Mouse (Mus musculus): ENCODE measurements around the gene 4930412O13Rik. TPM values are rescaled to one million over a fixed set of nuclear protein-coding genes. Genes with fewer than 3 reads are reported as not detected.

Gene 4930412O13Rik
- polyA plus RNA-seq (2012; rRNA removed) = not detected in 2 replicates

DNA sequence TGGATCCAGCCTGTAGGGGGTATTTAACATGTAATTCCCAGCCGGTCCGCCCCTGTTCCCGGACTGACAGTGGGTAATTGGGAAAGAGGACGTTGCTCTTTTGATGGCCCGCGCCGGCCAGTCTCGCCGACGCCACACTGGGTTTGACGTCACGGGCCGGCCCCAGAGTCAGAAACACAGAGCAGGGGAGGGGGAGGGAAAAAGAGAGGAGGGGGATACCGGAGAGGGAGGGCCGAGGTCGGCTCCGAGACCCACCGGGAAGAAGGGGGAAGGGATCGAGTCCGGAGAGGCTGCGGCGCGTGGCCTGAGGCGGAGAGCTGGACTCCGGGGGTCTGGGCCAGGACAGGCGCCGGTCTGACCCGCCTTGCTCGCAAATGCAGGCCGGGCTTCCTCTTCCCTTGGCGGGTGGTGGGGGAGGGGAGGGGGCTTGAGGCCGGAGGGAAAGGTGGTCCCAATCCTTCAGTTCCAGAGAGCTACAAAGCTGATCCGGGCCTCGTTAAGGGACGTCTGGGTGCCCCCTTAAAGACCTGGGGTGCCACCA lies at the start of gene 4930412O13Rik:
Gene 4930412O13Rik, plus strand, starts transcription at position 202 of the 541 bp plus-strand sequence.
- no peak for TF ChIP-seq POLR2A (IDR thresholded peaks at IDR 0.05; ENCODE audit: extremely low read depth, insufficient read depth, low read length)
- no peak for TF ChIP-seq CTCF (IDR thresholded peaks at IDR 0.05; ENCODE audit: extremely low read depth, insufficient read depth, low read length)
- H3K4me3 ChIP-seq (ENCODE audit: insufficient read depth, low read length) = no peak within 1 kb of the TSS
- no peak within 1 kb of the TSS for H3K27ac ChIP-seq (ENCODE audit: insufficient read depth, low read length)
- no peaks in the 10 kb centered on the region for H3K4me1 ChIP-seq (ENCODE audit: control insufficient read depth, insufficient read depth, low read length)

DNA sequence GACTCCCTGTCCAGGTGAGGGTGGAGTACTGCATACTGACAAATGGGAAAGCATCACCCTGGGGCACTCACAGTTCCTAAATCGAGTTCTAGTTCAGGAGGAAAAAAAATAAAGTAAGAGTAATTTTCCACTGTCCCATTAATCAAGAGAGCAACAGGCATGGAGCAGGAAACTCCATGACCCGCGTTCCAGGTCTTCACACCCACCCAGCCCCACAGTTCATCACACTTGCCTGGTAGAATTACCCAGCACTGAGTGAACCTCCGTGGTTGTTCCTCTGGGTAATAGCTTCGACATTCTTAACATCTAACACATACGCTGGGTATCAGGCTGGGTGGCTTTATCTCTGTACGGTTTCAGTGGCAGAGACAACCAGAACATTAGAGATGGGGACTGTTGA lies 47.3 kb upstream of the 4930412O13Rik start:
- Histone ChIP-seq H3K4me3 (ENCODE audit: insufficient read depth, low read length) (no peak overlapping the region), H3K4me1 (ENCODE audit: control insufficient read depth, insufficient read depth, low read length) (no peaks in the 10 kb centered on the region), H3K27ac (ENCODE audit: insufficient read depth, low read length) (no peak overlapping the region)
- TF ChIP-seq CTCF (IDR thresholded peaks at IDR 0.05; ENCODE audit: extremely low read depth, insufficient read depth, low read length) (no peak), POLR2A (IDR thresholded peaks at IDR 0.05; ENCODE audit: extremely low read depth, insufficient read depth, low read length) (no peak)

GRCm38 (mm10) chr2:9835195-9835594 lies 45.9 kb upstream of the 4930412O13Rik start:
- Histone ChIP-seq H3K4me3 (ENCODE audit: insufficient read depth, low read length) (no peak overlapping the region), H3K4me1 (ENCODE audit: control insufficient read depth, insufficient read depth, low read length) (no peaks in the 10 kb centered on the region), H3K27ac (ENCODE audit: insufficient read depth, low read length) (no peak overlapping the region)
- TF ChIP-seq POLR2A (IDR thresholded peaks at IDR 0.05; ENCODE audit: extremely low read depth, insufficient read depth, low read length) (no peak), CTCF (IDR thresholded peaks at IDR 0.05; ENCODE audit: extremely low read depth, insufficient read depth, low read length) (no peak)

DNA sequence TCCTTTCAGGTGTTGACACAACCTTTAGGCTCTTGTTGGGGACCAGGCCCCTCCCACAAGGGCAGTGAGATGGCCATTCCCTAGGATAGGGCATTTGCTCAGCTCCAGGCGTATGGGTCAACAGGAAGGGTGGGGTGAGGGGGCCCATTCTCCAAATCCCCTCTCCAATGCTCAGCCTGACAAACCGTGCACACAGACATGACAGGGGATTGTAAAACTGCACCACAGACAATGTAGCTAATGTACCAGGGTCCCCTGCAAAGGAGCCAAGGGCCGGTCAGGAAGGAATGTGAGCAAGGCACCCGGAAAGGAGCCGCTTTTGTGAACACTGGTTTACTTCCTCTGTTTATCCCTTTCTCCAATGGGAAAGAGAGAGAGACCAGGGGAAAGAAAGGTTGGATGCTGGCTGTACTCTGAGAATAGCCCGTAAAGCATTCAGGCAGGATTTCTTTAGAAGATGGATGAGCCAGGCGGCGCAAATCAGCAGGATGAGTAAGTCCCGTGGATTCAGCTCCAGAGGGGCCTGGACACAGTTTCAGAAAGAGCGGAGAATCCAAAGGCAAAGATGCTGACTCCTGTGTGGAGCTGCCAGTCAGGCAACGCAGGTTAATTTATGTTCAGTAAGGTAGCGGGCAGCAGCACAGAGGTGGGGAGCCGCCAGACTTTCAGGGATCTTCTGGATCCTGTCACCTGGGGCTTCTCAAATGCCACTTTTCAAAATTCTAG lies 28.0 kb upstream of the 4930412O13Rik start:
- TF ChIP-seq CTCF (IDR thresholded peaks at IDR 0.05; ENCODE audit: extremely low read depth, insufficient read depth, low read length) = no peak
- no peak for TF ChIP-seq POLR2A (IDR thresholded peaks at IDR 0.05; ENCODE audit: extremely low read depth, insufficient read depth, low read length)
- Histone ChIP-seq H3K27ac (ENCODE audit: insufficient read depth, low read length) (no peak overlapping the region), H3K4me1 (ENCODE audit: control insufficient read depth, insufficient read depth, low read length) (no peaks in the 10 kb centered on the region), H3K4me3 (ENCODE audit: insufficient read depth, low read length) (no peak overlapping the region)

GRCm38 (mm10) chr2:9855861-9856260 lies 25.2 kb upstream of the 4930412O13Rik start:
- no peaks in the 10 kb centered on the region for H3K4me1 ChIP-seq (ENCODE audit: control insufficient read depth, insufficient read depth, low read length)
- no peak for TF ChIP-seq POLR2A (IDR thresholded peaks at IDR 0.05; ENCODE audit: extremely low read depth, insufficient read depth, low read length)
- TF ChIP-seq CTCF (IDR thresholded peaks at IDR 0.05; ENCODE audit: extremely low read depth, insufficient read depth, low read length) = no peak
- H3K4me3 ChIP-seq (ENCODE audit: insufficient read depth, low read length) = no peak overlapping the region
- H3K27ac ChIP-seq (ENCODE audit: insufficient read depth, low read length) = no peak overlapping the region

- Histone ChIP-seq H3K4me3 (ENCODE audit: insufficient read depth, low read length) (no peak overlapping the region), H3K27ac (ENCODE audit: insufficient read depth, low read length) (no peak overlapping the region), H3K4me1 (ENCODE audit: control insufficient read depth, insufficient read depth, low read length) (no peaks in the 10 kb centered on the region)
- TF ChIP-seq POLR2A (IDR thresholded peaks at IDR 0.05; ENCODE audit: extremely low read depth, insufficient read depth, low read length) (no peak), CTCF (IDR thresholded peaks at IDR 0.05; ENCODE audit: extremely low read depth, insufficient read depth, low read length) (no peak)
These were observed 20.4 kb upstream of the 4930412O13Rik start for GRCm38 (mm10) chr2:9860698-9861097.

GRCm38 (mm10) chr2:9867092-9867825 lies 13.8 kb upstream of the 4930412O13Rik start:
- TF ChIP-seq POLR2A (IDR thresholded peaks at IDR 0.05; ENCODE audit: extremely low read depth, insufficient read depth, low read length) (no peak), CTCF (IDR thresholded peaks at IDR 0.05; ENCODE audit: extremely low read depth, insufficient read depth, low read length) (no peak)
- H3K27ac ChIP-seq (ENCODE audit: insufficient read depth, low read length) = no peak overlapping the region

DNA sequence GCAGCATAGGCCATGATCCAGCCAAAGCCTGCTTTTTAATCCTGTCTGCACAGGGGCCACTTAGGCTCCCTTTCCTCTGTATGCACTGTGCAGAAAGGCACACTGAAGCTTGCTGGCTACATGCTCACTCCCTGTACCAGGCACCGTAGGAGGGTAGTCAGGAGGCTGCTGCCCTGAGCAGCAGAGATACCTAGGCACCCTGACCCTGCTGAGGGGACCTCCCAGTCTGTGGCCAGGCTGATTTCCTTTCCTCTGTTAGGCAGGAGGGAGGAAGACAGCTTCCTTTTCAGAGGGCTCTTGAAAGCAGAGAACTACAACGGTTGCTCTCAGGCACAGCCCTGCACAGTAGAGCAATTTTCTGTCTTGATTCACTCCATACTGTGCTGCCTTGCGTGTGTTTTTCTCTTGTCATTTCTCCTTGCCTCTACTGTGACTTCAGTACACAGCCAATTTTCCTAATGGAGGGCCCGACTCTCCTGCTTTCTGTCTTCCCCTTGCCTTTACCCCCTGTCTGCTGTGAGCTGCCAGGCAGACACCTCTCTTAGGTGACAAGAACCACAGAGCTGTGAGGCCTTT lies 9.8 kb upstream of the 4930412O13Rik start:
- no peaks in the 10 kb centered on the region for H3K4me1 ChIP-seq (ENCODE audit: control insufficient read depth, insufficient read depth, low read length)
- TF ChIP-seq CTCF (IDR thresholded peaks at IDR 0.05; ENCODE audit: extremely low read depth, insufficient read depth, low read length) = no peak
- no peak for TF ChIP-seq POLR2A (IDR thresholded peaks at IDR 0.05; ENCODE audit: extremely low read depth, insufficient read depth, low read length)
- H3K27ac ChIP-seq (ENCODE audit: insufficient read depth, low read length) = no peak overlapping the region
- H3K4me3 ChIP-seq (ENCODE audit: insufficient read depth, low read length) = no peak overlapping the region

More at GRCm38 (mm10) chr2:9867092-9867825, 13.8 kb upstream of the 4930412O13Rik start:
- H3K4me3 ChIP-seq (ENCODE audit: insufficient read depth, low read length) = no peak overlapping the region
- no peaks in the 10 kb centered on the region for H3K4me1 ChIP-seq (ENCODE audit: control insufficient read depth, insufficient read depth, low read length)

DNA sequence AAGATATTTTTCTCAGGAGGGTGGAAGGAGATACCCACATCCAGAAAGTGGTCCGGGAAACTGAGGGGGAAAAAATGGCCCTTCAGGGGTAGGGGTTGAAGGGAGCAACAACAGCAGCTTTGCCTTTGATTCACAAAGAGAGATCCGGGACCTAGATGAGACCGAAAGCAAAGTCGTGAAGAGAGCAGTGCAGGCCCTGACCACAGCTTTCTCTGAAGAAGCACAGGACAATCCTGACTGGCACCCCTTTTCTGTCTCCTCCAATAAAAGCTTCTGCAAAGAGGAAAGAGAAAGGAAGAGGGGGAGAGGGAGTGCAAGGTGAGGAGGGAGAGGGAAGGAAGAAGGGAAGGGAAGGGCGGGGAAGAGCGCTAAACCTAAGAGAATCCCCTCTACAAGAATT lies 9.3 kb upstream of the 4930412O13Rik start:
- Histone ChIP-seq H3K4me3 (ENCODE audit: insufficient read depth, low read length) (no peak overlapping the region), H3K27ac (ENCODE audit: insufficient read depth, low read length) (no peak overlapping the region), H3K4me1 (ENCODE audit: control insufficient read depth, insufficient read depth, low read length) (no peaks in the 10 kb centered on the region)
- no peak for TF ChIP-seq POLR2A (IDR thresholded peaks at IDR 0.05; ENCODE audit: extremely low read depth, insufficient read depth, low read length)
- no peak for TF ChIP-seq CTCF (IDR thresholded peaks at IDR 0.05; ENCODE audit: extremely low read depth, insufficient read depth, low read length)

All from cortical plate, adult 2 months (tissue).